Mouse (Mus musculus) cortical plate, adult 2 months (tissue): ENCODE results near the gene Kcnab2. TPM values are rescaled to one million over a fixed set of nuclear protein-coding genes. Genes with fewer than 3 reads are reported as not detected.

Experiments
- H3K27ac ChIP-seq: fragments of 200-500 bp; 2 replicates; pipeline ENCODE4 v1.5.1; 2012; ENCODE audit warnings: low read length, control low read depth, inconsistent platforms; ENCODE audit not compliant: insufficient read depth
- H3K4me1 ChIP-seq: fragments of 200-500 bp; 2 replicates; pipeline ENCODE4 v1.6.1; 2011; ENCODE audit warnings: low read length; ENCODE audit not compliant: control insufficient read depth, insufficient read depth
- H3K4me3 ChIP-seq: fragments of 200-500 bp; 2 replicates; pipeline ENCODE4 v1.5.1; 2011; ENCODE audit warnings: mild to moderate bottlenecking, low read length, control low read depth; ENCODE audit not compliant: insufficient read depth
- CTCF ChIP-seq: fragments of 200-500 bp; IDR thresholded peaks from 2 replicates; pipeline ENCODE4 v1.5.1; 2011; ENCODE audit warnings: mild to moderate bottlenecking, control low read depth, low read length; ENCODE audit not compliant: insufficient read depth; ENCODE audit errors: extremely low read depth
- POLR2A ChIP-seq: fragments of 200-500 bp; IDR thresholded peaks from 2 replicates; pipeline ENCODE4 v1.6.1; 2011; ENCODE audit warnings: mild to moderate bottlenecking, low read length, control low read depth; ENCODE audit not compliant: insufficient read depth; ENCODE audit errors: extremely low read depth
- polyA plus RNA-seq: library from polyadenylated mRNA; depleted of rRNA; stranded (reverse); fragments of >200 nt; gene quantifications from 2 replicates; pipeline ENCODE4 v1.2.3, GENCODE M21; 2012; rRNA removed

The Kcnab2 gene
- polyA plus RNA-seq, 1 experiment, result 245 TPM

DNA sequence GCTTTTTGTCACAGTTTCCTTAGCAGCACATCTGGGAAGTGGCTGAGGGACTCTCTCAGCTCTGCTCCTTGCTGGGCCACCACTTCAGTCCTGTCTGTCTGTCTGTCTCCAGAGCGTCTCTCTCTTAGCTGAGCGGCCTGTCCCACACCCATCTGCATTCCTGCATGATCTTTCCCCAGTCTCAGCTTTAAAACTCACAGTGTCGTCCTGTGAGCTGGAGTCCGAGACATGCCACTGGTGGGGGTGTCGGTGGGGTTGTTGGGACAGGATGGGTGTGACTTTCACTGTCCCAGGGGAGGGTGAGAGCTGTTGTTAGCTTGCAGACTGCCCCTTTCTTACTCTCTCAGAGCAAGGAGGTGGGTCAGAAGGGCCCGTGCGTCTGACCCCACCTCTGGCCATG, 122.0 kb downstream of the Kcnab2 start:
- peaks cover 10% of the 10 kb centered on the region for H3K4me1 ChIP-seq
- H3K27ac ChIP-seq, result no peak overlapping the region
- TF ChIP-seq CTCF (no peak), POLR2A (no peak)
- H3K4me3 ChIP-seq, result no peak overlapping the region

DNA sequence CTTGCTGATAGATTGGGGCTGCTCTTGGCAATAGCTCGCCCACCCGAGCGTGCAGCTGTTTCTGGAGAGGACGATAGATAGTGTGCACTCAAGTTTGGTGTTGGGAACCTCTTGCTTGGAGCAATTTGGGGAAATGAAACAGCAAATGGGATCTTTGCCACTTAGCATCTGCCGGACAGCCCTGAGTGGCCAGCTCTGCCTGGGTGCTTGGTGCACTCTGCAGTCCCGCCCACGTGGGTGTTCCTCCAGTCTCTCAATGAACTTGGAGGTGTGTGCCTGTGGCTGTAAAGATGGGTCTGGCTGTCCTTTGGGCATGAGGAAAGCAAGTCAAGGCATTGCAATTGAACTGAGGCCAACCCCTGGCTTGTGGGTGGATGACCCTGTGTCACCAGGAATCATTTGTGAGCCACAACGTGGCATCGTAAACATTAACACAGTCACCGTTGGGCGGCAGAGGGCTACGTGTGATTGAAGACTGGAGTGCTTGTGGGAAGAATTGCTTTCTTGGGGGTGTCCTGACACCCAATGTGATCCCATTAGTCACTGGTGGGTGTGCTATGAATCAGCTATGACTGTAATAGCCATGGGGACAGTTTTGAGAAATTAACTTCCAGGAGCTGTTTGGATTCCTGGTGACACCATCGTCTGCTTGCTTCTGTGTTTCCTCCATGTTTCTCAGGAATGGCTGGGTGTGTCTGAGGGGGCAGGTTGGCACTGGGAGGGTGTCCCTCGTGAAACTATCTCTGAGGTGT, 123.6 kb downstream of the Kcnab2 start:
- no peak overlapping the region for H3K27ac ChIP-seq
- H3K4me1 ChIP-seq, result peaks cover 16% of the 10 kb centered on the region
- no peak overlapping the region for H3K4me3 ChIP-seq
- TF ChIP-seq POLR2A (no peak), CTCF (no peak)

DNA sequence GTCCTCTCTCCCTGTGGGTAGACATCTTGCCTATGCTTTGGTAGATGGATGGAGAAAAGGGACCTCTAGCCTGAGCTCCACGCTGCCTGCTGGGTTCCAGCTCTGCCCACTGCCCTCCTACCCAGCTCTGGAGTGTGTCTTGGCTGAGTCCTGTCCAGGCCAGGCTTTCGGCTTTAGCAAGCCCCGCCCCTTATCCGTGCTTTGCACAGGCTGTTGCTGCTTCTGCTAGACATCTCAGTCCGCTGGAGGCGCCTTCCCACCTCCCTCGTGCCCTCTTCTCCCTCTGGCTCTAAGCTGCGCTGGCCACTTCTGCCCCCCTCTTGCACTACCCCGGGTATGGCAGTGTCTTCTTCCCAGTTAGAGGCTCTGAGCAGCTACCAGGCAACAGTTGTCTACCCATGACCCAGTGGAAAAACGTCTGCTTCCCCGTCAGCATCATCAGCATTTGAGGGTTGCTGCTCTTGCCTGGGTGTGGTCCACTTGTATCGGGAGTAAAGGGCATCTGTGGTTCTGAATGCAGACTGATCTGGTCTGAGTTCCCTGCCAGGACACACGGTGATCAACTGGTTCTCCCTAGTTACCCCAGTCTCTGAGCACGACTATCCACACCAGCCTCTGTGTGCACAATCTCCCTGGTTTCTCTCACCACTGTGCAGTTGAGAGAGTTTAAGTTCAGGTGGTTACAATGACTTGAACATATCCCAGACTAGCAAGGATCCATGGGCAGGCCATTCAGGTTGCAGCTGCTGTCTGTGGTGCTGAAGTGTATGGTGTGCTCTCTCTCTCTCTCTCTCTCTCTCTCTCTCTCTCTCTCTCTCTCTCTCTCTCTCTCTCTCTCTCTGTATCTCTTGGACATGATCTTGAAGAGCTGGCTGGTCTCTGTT, 126.0 kb downstream of the Kcnab2 start:
- peak overlapping the region; percentile 30; the same call in 1 of the 2 replicates for H3K27ac ChIP-seq
- no peak overlapping the region for H3K4me3 ChIP-seq
- peaks cover 24% of the 10 kb centered on the region for H3K4me1 ChIP-seq
- TF ChIP-seq CTCF (no peak), POLR2A (no peak)

DNA sequence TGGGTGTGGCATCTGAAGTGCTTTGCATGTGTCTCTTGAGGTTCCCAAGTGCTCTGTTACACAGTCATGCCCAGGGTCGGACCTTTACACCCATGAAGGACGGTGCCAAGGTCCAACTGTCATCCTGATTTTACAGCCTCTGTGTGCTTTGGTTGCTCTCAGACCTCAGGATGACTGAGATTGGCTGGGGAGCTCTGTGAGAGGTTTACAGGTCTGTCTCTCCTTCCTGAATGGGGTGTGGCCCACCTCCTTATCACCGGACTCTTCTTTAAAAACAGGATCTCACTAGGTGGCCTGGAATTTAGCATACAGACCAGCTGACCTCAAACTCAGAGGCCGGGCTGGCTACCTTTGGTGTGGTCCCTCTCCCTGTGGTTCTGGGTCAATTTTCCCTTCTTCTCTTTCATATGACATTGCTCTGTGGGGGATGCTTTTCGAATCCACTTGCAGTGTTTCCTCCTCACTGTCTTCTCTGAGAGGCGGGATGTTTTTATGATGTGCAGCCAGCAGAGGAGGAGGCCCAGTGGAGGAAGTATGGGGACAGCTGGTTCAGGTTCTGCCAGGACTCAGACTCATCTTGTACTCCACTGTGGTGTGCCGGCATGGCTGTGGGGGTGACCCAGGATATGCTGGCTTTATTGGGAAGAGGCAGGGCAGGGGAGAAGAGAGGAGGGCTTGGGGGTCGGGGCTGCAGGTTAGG, 126.8 kb downstream of the Kcnab2 start:
- TF ChIP-seq CTCF (no peak), POLR2A (no peak)
- peak overlapping the region; percentile 77 for H3K27ac ChIP-seq
- H3K4me3 ChIP-seq, result no peak overlapping the region
- H3K4me1 ChIP-seq, result peaks cover 25% of the 10 kb centered on the region

DNA sequence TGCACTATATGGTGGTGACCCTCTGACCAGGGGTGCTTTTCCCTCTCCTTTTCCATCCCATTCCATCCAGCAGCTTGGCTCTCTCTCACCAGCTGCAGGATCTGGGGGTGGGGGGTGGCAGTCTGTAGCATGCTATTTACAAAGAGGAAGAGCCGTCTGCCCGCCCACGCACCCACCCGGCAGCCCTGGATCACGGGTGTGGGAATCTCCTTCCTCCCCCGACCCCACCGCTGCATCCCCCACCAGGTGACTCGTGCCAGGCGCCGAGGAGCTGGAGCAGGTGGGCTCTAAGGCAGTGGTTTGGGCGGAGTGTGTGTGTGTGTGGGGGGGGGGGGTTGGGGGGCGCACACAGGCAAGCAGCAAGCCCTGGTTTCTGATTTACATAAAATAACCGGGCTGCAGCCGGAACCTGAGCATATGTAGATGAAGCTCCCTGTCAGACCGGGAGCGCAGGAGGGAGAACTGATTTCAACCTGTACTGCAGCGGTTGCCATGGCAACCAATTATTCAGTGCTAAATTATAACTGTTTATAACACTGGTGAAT, 127.8 kb downstream of the Kcnab2 start:
- TF ChIP-seq CTCF (no peak), POLR2A (no peak)
- Histone ChIP-seq H3K4me1 (peaks cover 29% of the 10 kb centered on the region), H3K27ac (peak overlapping the region; percentile 88), H3K4me3 (no peak overlapping the region)

DNA sequence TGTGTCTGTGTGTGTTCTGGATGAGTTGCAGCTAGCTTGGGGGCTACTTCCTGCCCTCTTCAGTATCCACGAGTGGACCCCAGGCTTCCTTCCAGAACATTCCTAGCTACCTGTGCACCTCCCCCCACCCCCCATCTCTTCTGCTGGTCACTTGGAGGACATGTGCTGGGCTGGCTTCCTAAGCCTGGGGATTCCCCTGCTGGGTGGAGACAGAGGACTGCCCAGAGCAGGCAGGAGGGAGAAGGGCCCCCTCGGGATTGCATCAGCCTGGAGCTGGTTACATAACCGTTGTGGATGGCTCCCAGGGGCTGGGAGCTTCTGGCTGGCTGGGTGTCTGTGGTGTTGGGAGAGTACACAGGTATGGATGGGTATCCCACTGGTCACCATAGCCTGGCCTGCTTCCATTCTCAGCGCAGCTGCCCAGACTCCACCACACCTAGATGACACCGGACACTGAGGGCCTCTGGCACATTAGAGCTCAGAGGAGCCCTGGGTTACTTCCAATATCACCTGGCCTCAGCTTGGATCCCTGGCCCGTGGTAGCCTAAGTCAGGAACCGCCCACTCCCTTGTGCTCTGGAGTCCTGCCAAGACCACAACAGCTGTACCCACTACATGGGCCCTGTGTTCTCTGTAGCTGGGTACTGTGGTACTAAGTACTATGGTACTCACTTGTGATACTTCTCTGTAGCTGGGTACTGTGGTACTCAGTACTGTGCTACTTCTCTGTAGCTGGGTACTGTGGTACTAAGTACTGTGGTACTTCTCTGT, 132.4 kb downstream of the Kcnab2 start:
- Histone ChIP-seq H3K27ac (peak overlapping the region; percentile 45), H3K4me1 (peaks cover 30% of the 10 kb centered on the region), H3K4me3 (peak overlapping the region; percentile 4; the same call in 1 of the 2 replicates)
- no peak for TF ChIP-seq POLR2A
- no peak for TF ChIP-seq CTCF

DNA sequence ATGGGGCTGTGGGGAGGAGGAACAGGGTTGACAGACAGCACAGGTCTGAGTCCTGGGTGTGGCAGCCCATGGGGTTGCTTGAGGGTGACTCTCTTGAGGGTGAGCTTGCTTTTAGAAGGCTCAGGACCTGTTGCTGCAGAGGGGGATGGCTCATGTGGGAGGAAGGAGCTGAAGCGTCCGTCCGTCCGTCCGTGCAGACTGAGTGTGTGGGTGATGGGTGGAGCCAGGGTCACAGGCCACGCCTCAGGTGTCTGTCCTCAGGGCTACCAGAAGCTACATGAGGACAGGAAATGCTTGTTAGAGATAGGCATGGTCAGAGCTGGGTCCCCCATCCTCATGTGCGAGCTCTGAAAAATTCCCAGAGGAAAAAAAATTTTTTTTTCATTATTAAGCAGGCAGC, 133.0 kb downstream of the Kcnab2 start:
- TF ChIP-seq CTCF, result no peak
- no peak for TF ChIP-seq POLR2A
- H3K4me1 ChIP-seq, result peaks cover 32% of the 10 kb centered on the region
- H3K27ac ChIP-seq, result peak overlapping the region; percentile 45
- H3K4me3 ChIP-seq, result peak overlapping the region; percentile 4; the same call in 1 of the 2 replicates

DNA sequence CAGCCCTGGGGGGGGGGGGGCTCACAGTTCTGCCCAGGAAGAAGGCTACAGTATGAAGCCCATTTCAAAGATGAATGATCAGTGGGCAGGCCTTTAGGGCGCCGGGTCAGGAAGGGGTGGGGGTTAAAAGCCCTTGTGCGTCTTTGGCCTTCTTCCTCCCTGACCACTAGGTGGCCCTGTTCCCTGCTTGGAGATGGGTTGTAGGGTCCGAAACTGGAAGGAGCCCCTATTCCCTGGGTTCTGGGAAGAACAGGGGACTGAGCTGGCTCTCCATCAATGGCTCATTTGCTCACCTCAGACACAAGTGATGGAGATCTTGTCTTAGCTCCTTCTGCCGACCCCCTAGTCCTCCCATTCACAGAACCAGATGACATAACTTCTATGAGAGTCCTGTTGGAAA, 134.4 kb downstream of the Kcnab2 start:
- H3K27ac ChIP-seq, result no peak overlapping the region
- peaks cover 22% of the 10 kb centered on the region for H3K4me1 ChIP-seq
- H3K4me3 ChIP-seq, result no peak overlapping the region
- TF ChIP-seq CTCF, result peak; percentile 72
- no peak for TF ChIP-seq POLR2A

Other genes with a start within 250 kb of the Kcnab2 start
- 24.0 and 25.9 TPM in 2 replicates for gene Gpr153, start 203.6 kb downstream of the Kcnab2 start, polyA plus RNA-seq
- 1.1 and 1.2 TPM in 2 replicates for gene Hes3, start 186.2 kb downstream of the Kcnab2 start, polyA plus RNA-seq
- gene Icmt, start 180.6 kb downstream of the Kcnab2 start, polyA plus RNA-seq, result 32.9 and 35.2 TPM in 2 replicates
- 22.2 and 25.0 TPM in 2 replicates for gene Rnf207, start 158.9 kb downstream of the Kcnab2 start, polyA plus RNA-seq
- gene Rpl22, start 152.1 kb downstream of the Kcnab2 start, polyA plus RNA-seq, result 201 and 216 TPM in 2 replicates
- gene Chd5, start 139.2 kb downstream of the Kcnab2 start, polyA plus RNA-seq, result 67.5 and 75.5 TPM in 2 replicates
- gene Nphp4, start 1.2 kb downstream of the Kcnab2 start, polyA plus RNA-seq, result 14.8 and 15.7 TPM in 2 replicates